Mouse (Mus musculus) thymus, adult 2 months (tissue): ENCODE measurements around the gene Tecpr2.

ENCODE experiments used
- CTCF ChIP-seq: fragments of 200-500 bp; IDR thresholded peaks from 2 replicates; pipeline ENCODE4 v1.5.1; 2012; ENCODE audit warnings: mild to moderate bottlenecking, control low read depth, low read length, moderate library complexity, borderline replicate concordance; ENCODE audit not compliant: control insufficient read depth, poor library complexity, insufficient read depth; ENCODE audit errors: extremely low read depth
- POLR2A ChIP-seq: fragments of 200-500 bp; IDR thresholded peaks from 2 replicates; pipeline ENCODE4 v1.6.1; 2012; ENCODE audit warnings: mild to moderate bottlenecking, low read length, control low read depth, moderate library complexity; ENCODE audit not compliant: control insufficient read depth, poor library complexity, insufficient read depth; ENCODE audit errors: extremely low read depth

DNA sequence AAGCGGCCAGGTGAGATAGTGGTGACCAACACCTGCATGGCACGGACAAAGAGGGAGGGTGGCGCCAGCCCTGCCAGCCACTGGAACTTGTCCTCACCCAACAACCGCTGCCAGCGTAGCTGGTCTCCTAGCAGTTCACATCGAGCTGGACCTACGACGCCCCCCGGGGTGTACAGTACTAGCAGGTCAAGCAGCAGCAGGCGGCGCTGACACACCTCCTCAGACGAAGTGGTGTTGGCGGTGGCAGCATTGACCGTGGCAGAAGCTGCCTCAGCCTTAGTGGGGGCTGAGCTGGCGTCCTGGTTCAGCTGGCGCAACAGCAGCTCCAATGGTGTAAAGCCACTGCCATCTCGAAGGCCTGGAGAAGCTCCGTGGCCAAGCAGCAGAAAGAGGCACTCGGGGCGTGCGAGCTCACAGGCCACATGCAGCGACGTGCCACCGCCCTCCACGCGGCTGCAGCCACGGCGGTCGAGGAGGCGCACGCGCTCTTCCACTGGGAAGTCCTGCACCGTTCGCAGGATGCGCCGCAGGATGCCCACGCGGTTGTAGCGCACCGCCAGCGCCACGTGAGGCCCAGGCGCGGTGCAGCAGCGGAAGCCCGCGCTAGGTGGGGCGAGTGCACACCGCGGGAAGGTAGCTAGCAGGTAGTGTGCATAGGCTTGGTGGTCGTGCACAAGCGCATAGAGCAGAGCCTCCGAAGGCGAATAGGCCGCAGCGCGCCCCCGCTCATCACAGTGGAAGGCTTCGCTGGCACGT, 87.7 kb downstream of the Tecpr2 start:
- no peak for TF ChIP-seq POLR2A
- TF ChIP-seq CTCF: no peak
